Mouse (Mus musculus) adrenal gland, postnatal 4 days (tissue): ENCODE results near the gene Prpf8. TPM values are rescaled to one million over a fixed set of nuclear protein-coding genes. Genes with fewer than 3 reads are reported as not detected.

ENCODE experiments used
- DNase-seq, 2 experiments: peaks; one replicate each; pipeline ENCODE4 v3.0.0; 2021 to 2022; ENCODE audit warnings: low spot score in 2 of 2, mixed read lengths in 2 of 2
- total RNA-seq, 2 experiments: library from RNA; stranded (reverse); gene quantifications; 2 replicates each; pipeline ENCODE4 v1.2.3; 2021

The Prpf8 gene
- total RNA-seq, 2 experiments from 2014 or later, result 142 to 156 TPM

DNA sequence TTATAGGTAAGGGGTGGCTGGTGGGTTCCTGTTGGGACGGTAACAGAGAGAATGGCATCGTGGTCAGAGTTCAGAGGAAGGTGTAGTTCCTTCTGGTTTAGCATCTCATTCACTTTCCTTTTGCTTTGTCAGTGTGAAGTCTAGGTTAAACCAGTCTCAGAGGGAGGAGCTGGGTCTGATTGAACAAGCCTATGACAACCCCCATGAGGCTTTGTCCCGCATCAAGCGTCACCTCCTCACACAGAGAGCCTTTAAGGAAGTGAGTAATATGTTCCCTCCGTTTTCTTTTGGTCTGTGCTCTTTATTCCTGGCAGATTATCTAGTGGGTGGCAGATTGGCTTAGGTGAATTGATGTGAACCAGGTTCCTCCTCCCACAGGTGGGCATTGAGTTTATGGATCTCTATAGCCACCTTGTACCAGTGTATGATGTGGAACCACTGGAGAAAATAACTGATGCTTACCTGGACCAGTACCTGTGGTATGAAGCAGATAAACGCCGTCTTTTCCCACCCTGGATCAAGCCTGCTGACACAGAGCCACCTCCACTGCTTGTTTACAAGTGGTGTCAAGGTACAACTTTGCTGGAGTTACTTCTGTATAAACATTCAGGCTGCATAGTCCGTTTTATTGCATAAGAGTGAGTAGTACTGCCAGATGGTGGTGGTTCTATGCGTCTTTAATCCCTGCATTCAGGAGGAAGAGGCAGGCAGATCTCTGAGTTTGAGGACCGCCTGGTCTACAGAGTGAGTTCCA is 7.9 kb downstream of the Prpf8 start:
- no peak for DNase-seq

DNA sequence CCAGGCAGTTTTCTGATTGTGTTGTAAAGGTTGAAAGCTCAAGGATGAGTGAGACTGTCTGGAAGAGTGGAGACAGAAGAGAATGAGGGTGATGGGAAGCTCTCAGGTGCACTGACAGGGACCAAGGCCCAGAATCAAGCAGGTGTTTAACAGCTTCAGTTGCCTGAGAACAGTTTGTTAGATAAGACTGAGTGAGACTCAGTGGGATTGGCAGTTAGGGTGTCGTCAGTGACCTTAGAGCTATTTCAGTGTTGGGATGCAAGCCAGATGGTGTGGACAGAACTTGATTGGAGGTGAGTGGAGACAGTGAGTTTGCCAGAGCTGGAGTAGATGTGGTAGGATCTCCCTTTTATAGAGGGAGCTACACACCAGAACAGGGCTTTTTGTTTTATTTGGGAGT is 11.5 kb downstream of the Prpf8 start:
- DNase-seq, result no peak

DNA sequence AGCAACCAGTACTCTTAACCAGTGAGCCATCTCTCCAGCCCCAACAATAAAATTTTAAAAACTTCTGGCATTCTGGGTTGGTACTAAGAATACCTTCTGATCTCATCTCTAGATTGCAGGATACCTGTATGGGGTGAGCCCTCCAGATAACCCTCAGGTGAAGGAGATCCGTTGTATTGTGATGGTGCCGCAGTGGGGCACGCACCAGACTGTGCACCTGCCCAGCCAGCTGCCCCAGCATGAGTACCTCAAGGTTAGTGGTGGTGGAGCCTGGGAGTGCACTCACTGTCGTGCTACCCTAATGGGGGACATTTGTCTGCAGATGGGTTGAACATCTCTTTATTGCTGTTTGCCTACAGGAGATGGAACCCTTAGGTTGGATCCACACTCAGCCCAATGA is 21.5 kb downstream of the Prpf8 start:
- no peak for DNase-seq

DNA sequence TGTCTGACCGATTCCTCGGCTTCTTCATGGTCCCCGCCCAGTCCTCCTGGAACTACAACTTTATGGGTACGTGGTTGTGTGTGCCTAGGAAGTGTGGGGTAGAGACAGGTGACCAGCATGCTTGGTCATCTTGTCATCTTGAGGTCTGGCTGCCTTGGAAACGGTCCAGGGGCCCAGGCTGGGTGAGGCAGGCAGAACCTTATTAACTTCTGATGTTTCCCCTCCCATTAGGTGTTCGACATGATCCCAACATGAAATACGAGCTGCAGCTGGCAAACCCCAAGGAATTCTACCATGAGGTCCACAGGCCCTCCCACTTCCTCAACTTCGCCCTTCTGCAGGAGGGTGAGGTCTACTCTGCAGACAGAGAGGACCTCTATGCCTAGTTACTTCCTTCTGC is 22.3 kb downstream of the Prpf8 start:
- no peak for DNase-seq

DNA sequence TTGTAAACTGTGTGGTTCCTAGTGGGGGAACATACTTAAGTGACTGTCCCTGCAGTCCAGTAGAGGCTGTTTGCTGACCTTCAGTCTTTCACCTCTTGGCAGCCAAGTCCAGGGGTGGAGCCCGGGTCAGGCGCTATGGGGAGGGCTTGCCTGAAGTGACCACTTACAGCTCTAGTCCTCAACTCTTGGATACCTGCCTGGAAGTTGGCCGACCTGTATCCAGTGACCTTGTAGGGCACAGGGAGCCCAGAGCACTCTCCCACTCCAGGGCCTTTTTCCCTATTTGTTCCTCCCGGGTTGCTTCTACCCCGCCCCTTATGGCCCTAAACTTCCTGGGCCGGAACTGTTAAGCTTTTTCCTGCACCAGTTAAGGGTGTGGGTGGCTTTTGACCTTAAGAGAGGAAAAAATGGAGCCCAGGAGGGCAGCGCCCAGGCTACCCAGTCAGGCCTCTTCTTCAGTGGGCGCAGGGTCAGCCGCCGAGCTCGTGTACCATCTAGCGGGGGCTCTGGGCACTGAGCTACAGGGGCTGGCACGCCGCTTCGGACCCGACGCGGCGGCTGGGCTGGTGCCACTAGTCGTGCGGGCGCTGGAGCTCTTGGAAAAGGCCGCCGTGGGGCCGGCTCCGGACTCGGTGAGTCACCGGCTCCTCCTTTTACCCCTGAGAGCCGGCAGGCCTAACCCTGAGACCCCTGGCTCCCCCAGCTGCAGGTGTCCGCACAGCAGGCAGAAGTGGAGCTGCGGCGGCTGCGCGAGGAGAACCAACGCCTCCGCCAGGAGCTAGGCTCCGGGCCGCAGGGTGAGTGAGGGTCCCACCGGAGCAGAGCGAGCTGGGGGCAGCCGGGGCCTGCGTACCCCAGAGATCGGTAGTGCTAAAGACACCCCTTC is 23.4 kb downstream of the Prpf8 start, which contains the start of gene Rilp:
TSS of gene Rilp (plus strand) at position 354 of the 886 bp plus-strand sequence.
- peak; percentile 41 to 57 for DNase-seq

DNA sequence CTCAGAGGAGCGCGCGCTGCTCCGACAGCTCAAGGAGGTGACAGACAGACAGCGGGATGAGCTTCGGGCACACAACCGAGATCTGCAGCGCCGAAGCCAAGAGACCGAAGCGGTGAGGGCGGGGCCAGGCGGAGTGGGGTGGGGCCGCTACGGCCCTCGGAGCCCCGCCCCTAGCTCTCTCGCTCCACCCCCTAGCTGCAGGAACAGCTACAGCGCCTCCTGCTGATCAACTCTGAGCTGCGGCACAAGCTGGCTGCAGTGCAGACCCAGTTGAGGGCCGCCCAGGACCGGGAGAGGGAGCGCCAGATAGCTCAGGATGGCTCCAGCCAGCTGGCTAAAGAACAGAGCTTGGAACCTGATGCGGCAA is 24.0 kb downstream of the Prpf8 start:
- DNase-seq, result peak; percentile 88 to 93

DNA sequence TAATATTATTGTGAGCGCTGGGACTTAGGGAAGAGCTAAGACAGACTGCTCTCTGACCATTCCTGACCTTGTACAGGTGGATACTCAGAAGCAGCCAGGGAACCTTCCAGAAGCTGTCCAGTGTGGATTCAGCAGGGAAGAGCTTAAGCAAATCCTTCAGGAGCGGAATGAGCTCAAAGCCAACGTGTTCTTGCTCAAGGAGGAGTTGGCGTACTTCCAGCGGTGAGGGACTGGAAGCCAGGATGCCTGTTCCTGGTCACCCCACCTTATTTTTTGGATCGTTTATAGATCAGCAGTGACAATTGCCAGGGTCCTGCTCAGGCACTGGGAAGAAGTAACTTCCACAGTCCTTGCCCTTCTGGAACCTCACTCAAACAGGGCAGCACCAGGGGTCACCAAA is 24.6 kb downstream of the Prpf8 start:
- DNase-seq, result no peak

DNA sequence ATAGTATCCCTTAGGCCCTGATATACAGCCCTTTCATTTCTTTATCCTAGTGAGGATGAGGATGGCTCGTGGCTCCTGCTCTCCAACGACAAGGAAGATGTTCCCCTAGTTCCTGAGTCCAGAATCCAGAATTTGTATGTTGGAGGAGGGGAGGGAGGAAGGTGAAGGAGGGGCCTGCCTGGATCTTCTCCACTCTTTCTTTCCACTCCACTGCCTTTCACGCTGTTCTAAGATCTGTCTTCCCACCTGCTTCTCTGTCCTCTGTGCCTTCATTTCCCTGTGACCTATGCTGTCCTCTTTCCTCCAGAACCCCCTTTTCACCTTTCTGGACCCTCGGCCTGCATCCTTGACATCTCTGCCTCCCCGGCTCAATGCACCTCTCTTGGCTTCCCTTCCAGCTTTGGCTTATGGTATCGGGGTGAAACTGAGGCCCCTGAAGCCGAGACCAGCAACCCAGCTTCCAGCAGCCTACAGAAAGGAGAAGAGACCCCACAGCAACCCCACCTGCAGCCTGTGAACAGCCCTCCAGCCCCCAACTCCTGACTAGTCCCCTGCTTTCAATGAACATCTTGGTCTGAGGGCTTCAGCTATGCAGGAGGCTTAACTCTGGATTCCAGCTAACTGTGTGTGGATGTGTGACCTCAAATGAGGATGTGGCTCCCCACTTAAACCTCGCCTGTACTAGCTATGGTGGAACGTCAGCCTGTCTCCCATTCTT is 25.8 kb downstream of the Prpf8 start:
- DNase-seq, result no peak

DNA sequence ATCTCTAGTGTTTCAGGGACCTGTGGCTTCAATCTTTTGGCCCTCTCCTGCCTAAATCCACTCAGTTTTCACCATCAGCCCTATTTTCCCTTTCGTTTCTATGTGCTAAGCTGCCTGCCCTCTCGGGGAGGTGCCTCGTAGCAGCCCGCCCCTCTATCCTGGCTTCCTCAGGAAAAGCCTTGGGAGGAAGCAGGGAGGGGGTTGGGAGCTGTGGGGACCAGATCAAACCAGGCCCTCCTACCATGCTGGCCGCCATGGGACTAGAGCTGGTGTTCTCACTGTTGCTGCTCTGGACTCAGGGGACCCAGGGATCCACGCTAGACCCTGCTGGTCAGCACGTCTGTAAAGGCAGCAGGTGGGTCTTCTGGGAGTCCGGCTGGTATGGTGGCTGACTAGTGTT is 26.7 kb downstream of the Prpf8 start, which contains the start of gene Scarf1:
TSS of gene Scarf1 (plus strand) at position 205 of the 400 bp plus-strand sequence.
- DNase-seq, result no peak

DNA sequence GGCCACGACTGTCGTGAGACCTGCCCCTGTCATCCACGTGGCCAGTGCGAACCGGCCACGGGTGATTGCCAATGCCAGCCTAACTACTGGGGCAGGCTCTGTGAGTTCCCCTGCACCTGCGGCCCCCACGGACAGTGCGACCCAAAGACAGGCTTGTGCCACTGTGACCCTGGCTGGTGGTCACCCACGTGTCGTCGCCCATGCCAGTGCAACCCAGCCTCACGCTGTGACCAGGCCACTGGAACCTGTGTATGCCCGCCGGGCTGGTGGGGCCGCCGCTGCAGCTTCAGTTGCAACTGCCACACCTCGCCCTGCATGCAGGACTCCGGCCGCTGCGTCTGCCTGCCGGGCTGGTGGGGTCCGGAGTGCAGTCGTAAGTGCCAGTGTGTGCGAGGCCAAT is 28.6 kb downstream of the Prpf8 start:
- DNase-seq, result no peak

DNA sequence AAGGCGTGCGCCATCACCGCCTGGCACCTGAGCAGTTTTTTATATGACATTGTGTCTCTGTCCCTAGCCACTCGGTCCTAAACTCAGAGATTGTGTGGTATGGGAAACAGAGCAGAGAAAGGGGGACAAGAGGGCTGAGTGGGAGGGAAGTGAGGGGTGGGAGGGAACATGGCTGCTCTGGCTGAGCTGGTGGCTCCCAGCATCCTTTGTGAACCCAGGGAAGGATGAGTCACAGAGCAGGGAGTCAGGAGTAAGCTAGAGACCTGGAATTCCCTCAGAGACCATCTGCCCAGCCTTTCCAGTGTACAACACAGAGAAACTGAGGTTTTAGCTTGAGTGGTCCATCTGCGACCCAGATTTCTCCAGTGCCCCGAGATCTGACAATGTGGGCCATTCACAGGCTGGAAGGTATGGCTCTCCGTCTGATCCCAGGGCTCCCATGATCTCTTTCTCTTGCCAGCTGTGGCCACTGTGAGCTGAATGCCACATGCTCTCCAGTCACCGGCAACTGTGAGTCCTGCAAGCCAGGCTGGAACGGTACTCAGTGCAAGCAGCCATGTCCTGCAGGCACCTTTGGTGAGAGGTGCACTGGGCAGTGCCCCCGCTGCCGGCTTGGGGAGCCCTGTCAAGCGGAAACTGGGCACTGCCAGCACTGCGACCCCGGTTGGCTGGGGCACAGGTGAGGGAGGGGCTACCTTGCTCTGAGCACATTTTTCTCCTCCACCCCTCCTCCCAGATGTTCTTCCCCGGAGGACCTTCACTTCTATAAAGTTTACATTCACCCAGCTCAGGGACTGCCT is 33.4 kb downstream of the Prpf8 start:
- no peak for DNase-seq

DNA sequence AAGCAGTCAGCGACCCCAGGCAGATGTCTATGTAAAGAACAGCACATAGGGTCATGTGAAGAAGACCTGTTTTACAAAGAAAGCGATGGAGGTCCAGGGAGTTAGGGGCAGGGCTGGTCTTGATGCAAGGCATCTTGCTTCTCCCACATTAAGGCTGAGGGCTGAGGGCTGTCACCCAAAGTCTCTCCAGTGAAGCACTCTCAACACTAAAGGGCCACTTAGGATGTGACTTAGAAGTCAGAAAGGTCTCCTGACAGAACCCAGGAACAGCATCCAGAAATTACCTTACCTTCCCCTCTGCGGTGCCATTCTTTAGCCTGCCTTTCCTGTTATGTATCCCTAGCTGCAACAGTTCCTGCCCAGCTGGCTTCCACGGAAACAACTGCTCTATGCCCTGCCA is 35.0 kb downstream of the Prpf8 start:
- no peak for DNase-seq

DNA sequence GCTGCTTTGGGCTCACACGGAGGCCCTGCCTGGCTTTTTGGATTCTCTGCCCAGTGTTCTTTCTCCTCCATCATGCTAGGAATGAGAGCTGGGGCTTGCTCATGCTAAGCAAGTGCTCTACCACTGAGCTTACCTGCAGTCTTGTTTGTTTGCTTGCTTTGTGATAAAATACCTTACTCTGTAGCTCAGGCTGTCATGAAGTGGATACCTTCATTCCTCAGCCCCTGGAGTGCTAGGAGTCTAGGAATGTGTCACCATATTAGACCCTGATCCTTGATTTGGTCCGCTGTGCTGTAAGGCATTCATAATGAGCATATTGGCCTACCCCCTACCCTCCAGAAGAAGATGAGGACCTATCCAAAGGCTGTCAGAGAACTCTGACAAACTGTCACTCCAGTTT is 36.2 kb downstream of the Prpf8 start:
- no peak for DNase-seq

DNA sequence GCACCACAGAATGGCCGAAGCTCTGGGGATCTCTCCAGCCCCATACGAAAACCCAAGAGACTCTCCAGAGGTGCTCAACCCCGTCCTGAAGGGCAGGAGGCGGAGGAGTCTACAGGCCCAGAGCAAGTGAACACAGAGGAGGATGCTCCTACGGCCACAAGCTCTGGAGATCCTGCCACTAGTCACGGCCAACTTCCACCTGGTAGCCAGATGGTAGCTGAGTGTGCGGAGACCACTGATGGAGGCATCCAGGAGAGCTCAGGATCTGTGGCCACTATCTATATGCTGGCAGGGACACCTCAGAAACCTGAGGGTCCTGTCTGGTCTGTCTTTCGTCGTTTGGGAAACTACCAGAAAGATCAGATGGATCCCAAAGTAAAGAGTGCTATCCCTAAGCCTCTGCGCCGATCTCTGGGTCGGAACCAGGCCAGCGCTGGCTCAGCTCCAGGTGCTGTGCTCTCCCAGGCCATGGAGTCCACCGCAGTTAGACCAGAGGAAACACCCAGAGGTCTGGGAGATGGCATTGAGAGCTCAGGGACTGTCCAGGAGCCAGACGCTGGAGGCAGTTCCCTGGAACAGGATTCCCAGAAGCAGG is 39.0 kb downstream of the Prpf8 start:
- no peak for DNase-seq

DNA sequence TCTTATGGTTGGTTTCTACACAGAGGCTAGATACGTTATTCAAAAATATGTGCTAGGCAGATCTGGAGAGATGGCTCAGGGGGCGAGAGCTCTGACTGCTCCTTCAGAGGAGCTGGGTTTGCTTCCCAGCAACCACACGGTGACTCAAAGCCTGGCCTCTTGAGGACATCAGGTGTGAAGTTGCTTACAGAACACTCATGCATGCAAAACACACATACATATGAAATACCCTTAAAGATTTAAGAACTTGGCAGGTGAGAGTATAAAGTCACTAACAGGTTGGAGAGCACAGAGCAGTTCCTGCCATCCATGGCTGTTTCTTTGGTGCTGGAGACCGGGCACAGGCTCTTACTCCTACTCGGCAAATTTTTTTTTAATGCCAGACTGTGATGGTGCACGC is 40.3 kb downstream of the Prpf8 start:
- DNase-seq, result no peak

DNA sequence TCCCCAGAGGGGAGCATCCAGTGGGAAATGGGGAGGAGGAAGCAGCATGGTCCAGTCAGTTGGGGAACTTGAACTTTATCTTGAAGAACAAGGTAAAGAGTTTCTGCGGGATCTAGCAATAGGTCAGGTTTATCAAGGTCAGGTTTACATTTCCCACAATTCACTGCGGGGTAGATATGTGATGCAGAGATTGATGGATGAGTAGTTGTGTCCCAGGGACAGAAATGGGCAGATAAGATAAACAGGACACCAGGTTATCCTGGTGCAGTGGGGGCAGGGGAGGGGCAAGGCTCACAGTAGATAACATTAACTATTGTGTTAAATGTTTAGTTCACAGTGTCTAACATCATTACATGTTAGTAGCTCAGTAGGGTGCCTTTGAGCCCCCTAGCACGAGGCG is 43.2 kb downstream of the Prpf8 start:
- DNase-seq, result no peak

DNA sequence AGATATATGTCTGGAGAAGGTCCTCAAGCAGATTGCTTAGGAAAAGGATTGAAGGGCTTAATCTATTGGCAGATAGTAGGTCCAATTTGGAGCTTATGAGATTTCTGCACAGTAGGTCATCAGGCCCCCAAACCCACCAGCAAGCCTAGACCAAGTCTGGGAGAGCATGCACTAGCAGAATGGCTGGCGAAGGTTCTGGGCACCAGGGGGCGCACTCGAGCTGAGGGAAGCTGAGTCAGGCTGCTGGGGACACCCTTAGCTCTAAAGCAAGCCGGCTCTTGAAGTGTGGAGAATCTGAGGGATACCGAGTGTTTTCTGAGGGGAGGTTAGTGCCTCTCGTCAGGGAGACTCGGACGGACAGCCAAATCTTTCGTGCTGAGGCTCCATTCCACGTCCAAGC is 43.7 kb downstream of the Prpf8 start:
- DNase-seq, result peak; percentile 98 to 99

DNA sequence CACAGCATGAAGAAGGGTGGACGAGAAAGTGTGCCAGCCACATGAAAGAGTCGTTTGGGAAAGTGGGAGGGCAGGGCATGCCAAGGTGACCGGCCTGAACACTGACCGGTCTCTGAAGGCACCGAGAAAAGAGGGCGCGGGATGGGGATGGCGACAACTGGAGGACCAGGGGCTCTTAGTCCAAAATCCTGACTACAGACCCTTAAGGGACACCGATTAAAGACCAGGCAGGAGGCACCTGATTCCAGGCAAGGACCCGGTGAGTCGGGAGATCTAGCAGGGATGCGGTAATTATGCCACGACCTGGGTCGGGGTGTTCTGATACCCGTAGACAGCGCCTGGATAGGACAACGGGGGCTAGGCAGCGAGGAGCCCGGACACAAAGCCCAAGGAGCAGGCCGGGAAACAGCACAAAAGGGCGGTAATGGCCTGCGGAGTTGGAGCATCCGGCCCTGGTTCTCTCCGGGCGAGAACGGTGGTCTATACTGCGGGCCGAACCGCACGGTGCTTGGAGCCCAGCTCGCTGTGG is 44.3 kb downstream of the Prpf8 start:
- DNase-seq, result no peak

DNA sequence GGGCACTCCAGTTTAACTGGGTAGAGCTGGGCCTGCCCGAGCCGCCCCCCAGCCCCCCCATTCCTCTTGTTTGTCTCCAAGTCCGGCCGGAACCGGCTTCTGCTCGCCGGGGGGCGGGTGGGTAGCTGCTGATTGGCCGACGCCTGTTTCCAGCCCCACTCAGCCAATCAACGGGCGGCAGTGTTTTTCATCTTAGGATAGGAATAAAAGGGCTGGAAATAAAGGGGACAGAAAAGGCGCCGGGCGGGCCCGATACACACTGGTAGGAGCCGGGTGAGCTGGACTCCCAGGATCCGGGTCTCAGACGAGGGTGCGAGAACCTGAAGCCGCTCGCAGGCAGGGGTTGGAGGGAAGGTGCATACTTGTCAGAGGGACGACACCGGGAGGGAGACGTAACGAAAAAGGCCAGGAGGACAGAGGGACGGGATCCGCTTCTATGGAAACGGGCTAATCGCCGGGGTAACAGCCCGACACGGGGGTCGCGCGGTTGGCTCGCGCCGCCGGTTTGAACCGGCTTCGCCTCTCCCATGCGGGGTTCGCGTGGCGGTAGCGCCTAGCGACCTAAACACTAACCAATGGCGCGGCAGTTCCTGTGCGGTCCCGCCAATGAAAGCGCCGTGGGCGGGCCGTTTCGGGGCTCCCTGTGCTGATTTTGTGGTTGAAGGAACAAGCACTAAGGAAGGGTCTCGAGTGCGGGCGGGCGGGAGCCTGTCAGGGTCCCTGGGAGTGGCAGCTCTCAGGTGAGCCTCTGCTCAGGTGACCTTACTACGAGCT is 45.0 kb downstream of the Prpf8 start, which contains the start of gene Slc43a2:
TSS of gene Slc43a2 (plus strand) at position 226 of the 774 bp plus-strand sequence.
- peak; percentile 79 to 90 for DNase-seq
